11 mouse cellular contexts compared by ENCODE assay signal in genomic region chr4:53859944-53860343, GRCm38 (mm10). TPM values are rescaled to one million over a fixed set of nuclear protein-coding genes. Genes with fewer than 3 reads are reported as not detected.
DNase-seq lines count a peak whose midpoint lies in the region; ATAC-seq lines count a peak whose summit lies in the region.
"Had no signal": no experiment of that assay in that cellular context is flagged by ENCODE, and none has a peak within 500 bp of the region (broad histone marks: within the 10 kb centered on the region; RNA-seq: fewer than 3 reads in every experiment).

No protein-coding gene starts in this region.

- no peaks in the 10 kb centered on the region for H3K4me1 ChIP-seq in midbrain, embryonic 11.5 days (ENCODE audit: control insufficient read depth, insufficient read depth, low read length)
- no peaks in the 10 kb centered on the region for H3K4me1 ChIP-seq in midbrain, embryonic 16.5 days (ENCODE audit: control insufficient read depth, insufficient read depth, low read length)
- H3K4me1 ChIP-seq in hindbrain, embryonic 10.5 days (replicated peaks), result no peaks in the 10 kb centered on the region
- H3K4me1 ChIP-seq in neural tube, embryonic 13.5 days (replicated peaks), result no peaks in the 10 kb centered on the region; the same call in 1 of the 2 replicates
- H3K4me1 ChIP-seq: embryonic facial prominence, embryonic 12.5 days had no signal

- no peaks in the 10 kb centered on the region for H3K27me3 ChIP-seq in midbrain, embryonic 11.5 days (ENCODE audit: control insufficient read depth, insufficient read depth, low read length)
- H3K27me3 ChIP-seq in midbrain, embryonic 16.5 days (ENCODE audit: control insufficient read depth, insufficient read depth, low read depth, low read length), result no peaks in the 10 kb centered on the region
- no peaks in the 10 kb centered on the region for H3K27me3 ChIP-seq in hindbrain, embryonic 10.5 days (ENCODE audit: insufficient read depth, poor library complexity, severe bottlenecking)
- H3K27me3 ChIP-seq in neural tube, embryonic 13.5 days, result no peaks in the 10 kb centered on the region
- H3K27me3 ChIP-seq: embryonic facial prominence, embryonic 12.5 days had no signal

- no peaks in the 10 kb centered on the region for H3K9me3 ChIP-seq in midbrain, embryonic 11.5 days (ENCODE audit: control insufficient read depth, low read length)
- H3K9me3 ChIP-seq in midbrain, embryonic 16.5 days (replicated peaks; ENCODE audit: control insufficient read depth, low read length, poor library complexity, severe bottlenecking), result no peaks in the 10 kb centered on the region
- no peaks in the 10 kb centered on the region for H3K9me3 ChIP-seq in hindbrain, embryonic 10.5 days
- H3K9me3 ChIP-seq in neural tube, embryonic 13.5 days, result no peaks in the 10 kb centered on the region
- H3K9me3 ChIP-seq: embryonic facial prominence, embryonic 12.5 days had no signal

- no peak overlapping the region for H3K9ac ChIP-seq in midbrain, embryonic 11.5 days (ENCODE audit: low read length)
- no peak overlapping the region for H3K9ac ChIP-seq in midbrain, embryonic 16.5 days (ENCODE audit: low read depth, low read length)
- H3K9ac ChIP-seq in neural tube, embryonic 13.5 days, result no peak overlapping the region
- H3K9ac ChIP-seq: embryonic facial prominence, embryonic 12.5 days had no signal

- H3K27ac ChIP-seq in midbrain, embryonic 11.5 days (ENCODE audit: low read depth, low read length), result no peak overlapping the region
- H3K27ac ChIP-seq in midbrain, embryonic 16.5 days (ENCODE audit: low read length), result no peak overlapping the region
- H3K27ac ChIP-seq in hindbrain, embryonic 10.5 days, result peak overlapping the region; percentile 25; the same call in 1 of the 2 replicates
- no peak overlapping the region for H3K27ac ChIP-seq in neural tube, embryonic 13.5 days (replicated peaks)
- H3K27ac ChIP-seq: embryonic facial prominence, embryonic 12.5 days had no signal

- H3K36me3 ChIP-seq in midbrain, embryonic 11.5 days (ENCODE audit: control insufficient read depth, insufficient read depth, low read length), result peaks cover 2% of the 10 kb centered on the region; the same call in 1 of the 2 replicates
- peaks cover 7% of the 10 kb centered on the region; the same call in 1 of the 2 replicates for H3K36me3 ChIP-seq in midbrain, embryonic 16.5 days (ENCODE audit: control insufficient read depth, insufficient read depth, low read length)
- H3K36me3 ChIP-seq in hindbrain, embryonic 10.5 days, result no peaks in the 10 kb centered on the region
- peaks cover 3% of the 10 kb centered on the region; the same call in 1 of the 2 replicates for H3K36me3 ChIP-seq in neural tube, embryonic 13.5 days
- H3K36me3 ChIP-seq: embryonic facial prominence, embryonic 12.5 days had no signal

- WGBS in midbrain, embryonic 11.5 days, result 52% methylated on average over 18 of the region's 18 CpGs
- 40% methylated on average over 18 of the region's 18 CpGs for WGBS in midbrain, embryonic 16.5 days
- 36% methylated on average over 18 of the region's 18 CpGs for WGBS in hindbrain, embryonic 10.5 days
- WGBS in neural tube, embryonic 13.5 days, result 43% methylated on average over 18 of the region's 18 CpGs

- H3K4me2 ChIP-seq in midbrain, embryonic 11.5 days, result no peak overlapping the region
- H3K4me2 ChIP-seq in midbrain, embryonic 16.5 days (ENCODE audit: low read length), result no peak overlapping the region; the same call in 1 of the 2 replicates
- peak overlapping the region; percentile 26; the same call in 1 of the 2 replicates for H3K4me2 ChIP-seq in neural tube, embryonic 13.5 days
- H3K4me2 ChIP-seq: embryonic facial prominence, embryonic 12.5 days had no signal

- no peak for ATAC-seq in midbrain, embryonic 11.5 days (ENCODE audit: low FRiP score)
- no peak for ATAC-seq in midbrain, embryonic 16.5 days
- no peak for ATAC-seq in neural tube, embryonic 13.5 days (ENCODE audit: low read depth)
- ATAC-seq in erythroid progenitor cell, adult 5-6 weeks (replicated peaks; ENCODE audit: low FRiP score, poor library complexity, severe bottlenecking), result no peak

- no peak overlapping the region for H3K4me3 ChIP-seq in midbrain, embryonic 11.5 days (ENCODE audit: low read depth, low read length)
- no peak overlapping the region for H3K4me3 ChIP-seq in midbrain, embryonic 16.5 days (ENCODE audit: low read depth, low read length)
- 0 out of 2 replicates have a peak overlapping the region, but pooled peaks have one; percentile 21 for H3K4me3 ChIP-seq in hindbrain, embryonic 10.5 days
- no peak overlapping the region for H3K4me3 ChIP-seq in neural tube, embryonic 13.5 days
- H3K4me3 ChIP-seq: embryonic facial prominence, embryonic 12.5 days had no signal

- peak; percentile 83 for DNase-seq in midbrain, embryonic 11.5 days (ENCODE audit: low spot score, missing footprints)
- DNase-seq in MEL-GATA-1-ER (ENCODE audit: extremely low read depth, low read depth), result peak; percentile 15
- DNase-seq in hindbrain, embryonic 10.5 days (ENCODE audit: low spot score), result peak; percentile 7
- no peak for DNase-seq in frontal cortex, postnatal 25 days (ENCODE audit: low spot score in 2 of 2)
- DNase-seq in thymus, postnatal 25 days, result no peak
- DNase-seq: kidney, postnatal 4 days; lung, postnatal 14 days had no signal

RNA-seq across cellular contexts. Expression of gene Tmem38b, which starts 34.1 kb away (rescaled TPM):
- polyA plus RNA-seq in midbrain, embryonic 11.5 days (2014; fragmentation: Nextera tagmentation; extraction: Ambion mirVana), result 13.0 and 13.5 TPM in 2 replicates
- polyA plus RNA-seq in midbrain, embryonic 16.5 days (2015; fragmentation: Nextera tagmentation; extraction: Ambion mirVana), result 7.7 and 8.3 TPM in 2 replicates
- 3.8 TPM in 2 replicates for polyA plus RNA-seq in hindbrain, embryonic 10.5 days (2016; fragmentation: Nextera tagmentation; extraction: Ambion mirVana)
- 5.6 and 7.2 TPM in 2 replicates for polyA plus RNA-seq in neural tube, embryonic 13.5 days (2015; fragmentation: Nextera tagmentation; extraction: Ambion mirVana)
- total RNA-seq in erythroid progenitor cell, adult 5-6 weeks (2015; ENCODE audit: low replicate concordance), result 4.2 and 9.0 TPM in 2 replicates
- total RNA-seq in erythroid progenitor cell, adult 5-6 weeks (2017; ENCODE audit: low replicate concordance), result 1.7 and 7.0 TPM in 2 replicates

Comparison
In these comparisons a context has a peak if more than half of its experiments do, and no peak if none do; other contexts are left out.
1. DNase-seq: peak in midbrain, embryonic 11.5 days (single experiment), MEL-GATA-1-ER (single experiment) and hindbrain, embryonic 10.5 days (single experiment); none in frontal cortex, postnatal 25 days (0 of 2) and thymus, postnatal 25 days (single experiment).